Mouse (Mus musculus): ENCODE measurements around the gene Slc41a2.
"Not testable (repeated sequence)": the region's sequence is repeated elsewhere in the genome, so short reads cannot be mapped to it uniquely, and the experiment has no call there.

Gene Slc41a2
- long read RNA-seq, experiment 1, partial matches to known transcripts: 2 of 4 reads
- long read RNA-seq, experiment 1, other reads (novel, unspliced or antisense): 2 of 4 reads
- long read RNA-seq, experiment 2, partial matches to known transcripts: 0 of 3 reads
- long read RNA-seq, experiment 2, other reads (novel, unspliced or antisense): 3 of 3 reads

DNA sequence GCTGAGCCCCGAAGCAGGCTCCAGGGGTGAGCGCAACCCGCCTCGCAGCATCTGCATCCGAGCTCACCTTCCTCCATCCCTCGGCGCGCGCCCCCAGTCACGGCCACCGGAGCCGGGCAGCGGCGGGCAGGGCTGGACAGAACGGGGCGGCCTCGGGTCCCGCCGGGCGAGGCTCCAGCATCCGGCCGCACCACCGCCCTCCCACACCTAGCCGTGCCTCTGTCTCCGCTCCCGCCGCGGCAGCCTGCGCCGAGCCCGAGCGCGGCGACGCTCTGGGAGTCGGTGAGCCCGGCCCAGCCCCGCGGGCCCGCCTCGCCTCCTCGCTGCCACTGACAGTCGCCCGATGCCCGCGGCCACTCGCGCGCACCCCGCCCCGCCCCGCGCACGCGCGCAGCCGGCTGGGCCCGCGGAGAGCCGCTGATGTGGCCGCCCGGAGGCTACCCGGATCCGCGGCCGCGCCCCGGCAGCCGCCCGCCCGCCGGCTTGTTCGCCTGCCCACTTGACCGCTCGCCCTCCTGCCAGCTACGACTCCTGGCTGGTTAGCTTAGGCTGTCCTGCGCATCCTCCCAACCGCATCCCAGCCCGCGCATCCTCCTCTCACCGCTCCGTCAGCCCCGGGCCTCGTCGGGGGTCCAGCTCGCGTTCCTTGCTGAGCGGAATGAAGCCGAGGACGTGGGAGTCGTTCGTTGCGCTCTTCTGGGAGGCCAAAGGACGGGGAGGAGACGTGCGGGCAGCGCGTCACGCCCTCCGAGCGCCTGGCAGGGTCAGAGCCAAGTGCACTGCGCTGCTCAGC, at the start of gene Slc41a2:
TSS of gene Slc41a2 (minus strand) at position 724 of the 793 bp plus-strand sequence.
- intact Hi-C loops (cut with DNase I): no loop called here

GRCm38 (mm10) chr10:83385330-83385910, 47.7 kb upstream of the Slc41a2 start:
- intact Hi-C loops (cut with DNase I): no loop called here

- intact Hi-C loops (cut with DNase I): no loop called here
These were observed 47.0 kb upstream of the Slc41a2 start for GRCm38 (mm10) chr10:83384456-83385215.

- intact Hi-C loops (cut with DNase I): no loop called here
These were observed 46.2 kb upstream of the Slc41a2 start for GRCm38 (mm10) chr10:83383863-83384262.

GRCm38 (mm10) chr10:83382988-83383387, 45.3 kb upstream of the Slc41a2 start:
- intact Hi-C loops (cut with DNase I): no loop called here

- intact Hi-C loops (cut with DNase I): no loop called here
These were observed 44.8 kb upstream of the Slc41a2 start for GRCm38 (mm10) chr10:83382528-83382927.

- intact Hi-C loops (cut with DNase I): no loop called here
These were observed 42.8 kb upstream of the Slc41a2 start for GRCm38 (mm10) chr10:83380501-83380900.

DNA sequence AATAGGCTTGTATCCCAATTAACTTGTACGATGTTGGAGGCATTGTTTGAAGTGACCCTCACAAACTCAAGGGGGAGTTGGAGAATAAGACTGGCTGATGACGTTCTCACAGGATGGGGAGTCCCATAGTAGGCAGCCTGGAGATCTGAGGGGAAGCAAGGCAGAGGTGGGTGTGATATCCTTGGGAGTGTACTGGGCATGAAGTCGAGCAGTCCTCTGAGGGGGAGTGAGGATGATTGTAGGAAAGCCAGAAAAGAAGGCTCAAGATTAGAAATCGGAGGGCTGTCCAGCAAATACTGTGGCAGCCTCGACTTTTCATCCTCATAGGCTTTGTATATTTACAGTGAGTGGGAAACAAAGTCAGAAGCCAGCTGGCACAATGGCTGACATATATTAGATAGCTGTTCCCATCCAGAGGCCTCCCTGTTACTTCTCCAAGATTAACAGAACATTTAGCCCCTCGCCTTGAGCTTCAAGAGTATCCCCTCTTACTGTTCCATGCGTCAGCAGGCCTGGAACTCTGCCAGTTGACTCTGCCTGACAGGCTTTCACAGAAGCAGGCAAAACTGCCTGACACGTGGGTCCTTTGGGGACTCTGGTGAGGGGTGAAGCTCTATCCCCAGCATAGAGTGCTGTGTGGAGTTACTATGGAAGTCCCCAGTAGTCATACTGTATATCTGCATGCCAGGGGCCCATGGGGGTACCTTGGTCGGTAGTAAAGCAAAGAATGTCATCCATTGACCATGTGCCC, 40.6 kb upstream of the Slc41a2 start:
- intact Hi-C loops (cut with DNase I): no loop called here

GRCm38 (mm10) chr10:83376911-83377682, 39.4 kb upstream of the Slc41a2 start:
- intact Hi-C loops (cut with DNase I): no loop called here

DNA sequence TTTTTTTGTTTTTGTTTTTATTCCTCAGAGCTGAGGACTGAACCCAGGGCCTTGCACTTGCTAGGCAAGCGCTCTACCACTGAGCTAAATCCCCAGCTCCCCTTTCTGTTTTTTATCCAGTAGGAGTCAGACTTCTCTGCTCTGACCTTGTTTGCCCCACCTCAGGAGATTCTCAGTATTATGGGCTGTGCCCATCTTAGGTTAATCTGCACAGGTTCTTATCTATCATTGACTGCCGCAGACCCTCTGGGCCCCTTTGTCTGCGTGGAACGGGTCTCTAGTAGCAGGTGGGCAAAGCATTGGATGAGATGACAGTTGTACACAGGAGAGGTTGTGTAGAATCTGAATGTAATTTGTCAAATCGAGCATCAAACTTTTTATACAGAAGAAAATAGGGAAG, 37.8 kb upstream of the Slc41a2 start:
- intact Hi-C loops (cut with DNase I): not testable (repeated sequence)

DNA sequence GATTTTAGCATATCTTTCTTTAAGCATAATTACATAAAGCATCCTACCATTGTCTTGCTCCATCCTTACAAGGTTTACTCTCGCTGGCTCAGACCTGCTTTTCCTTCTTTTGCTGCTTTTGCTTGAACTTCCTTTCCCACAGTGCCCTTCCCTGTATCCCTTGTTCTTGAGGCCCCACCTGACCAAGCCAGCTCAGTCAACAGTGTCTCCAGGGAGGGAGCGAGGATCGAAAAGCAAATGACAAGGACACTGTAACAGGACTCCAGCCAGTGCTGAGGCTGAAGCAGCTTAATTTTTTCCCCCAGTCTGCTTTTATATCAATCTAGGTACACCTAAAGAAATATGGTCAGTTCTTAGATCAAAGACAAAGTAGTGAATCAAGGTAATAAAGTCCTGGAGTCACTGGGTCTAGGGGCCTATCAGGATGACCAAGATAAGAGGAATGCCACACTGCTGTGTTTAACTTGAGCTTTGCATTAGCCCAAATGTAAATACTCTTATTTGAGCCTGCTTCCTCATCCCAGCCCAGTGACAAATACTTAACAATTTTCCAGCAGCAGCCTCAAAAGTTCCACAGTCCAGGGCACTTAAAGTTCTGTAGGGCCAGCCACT, 36.5 kb upstream of the Slc41a2 start:
- intact Hi-C loops (cut with DNase I): no loop called here

DNA sequence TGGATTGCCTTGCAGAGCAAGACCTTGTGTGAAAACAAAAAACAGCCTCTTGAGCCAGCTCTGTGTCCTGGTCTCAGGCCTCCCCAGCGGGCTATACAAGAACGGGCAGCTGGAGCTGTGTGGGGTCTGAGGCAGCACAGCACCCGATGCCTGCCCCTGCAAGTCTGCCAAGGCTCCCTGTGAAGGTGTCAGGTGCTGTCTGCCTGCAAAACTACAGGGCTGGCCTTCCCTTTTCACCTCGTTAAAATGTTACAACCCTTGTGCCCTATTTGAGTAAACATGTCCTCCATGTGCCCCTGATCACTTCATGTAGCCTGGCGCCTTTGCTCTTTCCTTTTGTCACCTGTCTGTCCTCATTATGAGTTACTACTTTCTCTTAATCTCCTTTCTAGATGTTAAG, 31.2 kb upstream of the Slc41a2 start:
- intact Hi-C loops (cut with DNase I): no loop called here

- intact Hi-C loops (cut with DNase I): loop anchor here (5.0 kb wide), 1 partner anchor 174 kb away; no protein-coding TSS in a partner anchor
These were observed 25.8 kb upstream of the Slc41a2 start for GRCm38 (mm10) chr10:83363451-83363850.

DNA sequence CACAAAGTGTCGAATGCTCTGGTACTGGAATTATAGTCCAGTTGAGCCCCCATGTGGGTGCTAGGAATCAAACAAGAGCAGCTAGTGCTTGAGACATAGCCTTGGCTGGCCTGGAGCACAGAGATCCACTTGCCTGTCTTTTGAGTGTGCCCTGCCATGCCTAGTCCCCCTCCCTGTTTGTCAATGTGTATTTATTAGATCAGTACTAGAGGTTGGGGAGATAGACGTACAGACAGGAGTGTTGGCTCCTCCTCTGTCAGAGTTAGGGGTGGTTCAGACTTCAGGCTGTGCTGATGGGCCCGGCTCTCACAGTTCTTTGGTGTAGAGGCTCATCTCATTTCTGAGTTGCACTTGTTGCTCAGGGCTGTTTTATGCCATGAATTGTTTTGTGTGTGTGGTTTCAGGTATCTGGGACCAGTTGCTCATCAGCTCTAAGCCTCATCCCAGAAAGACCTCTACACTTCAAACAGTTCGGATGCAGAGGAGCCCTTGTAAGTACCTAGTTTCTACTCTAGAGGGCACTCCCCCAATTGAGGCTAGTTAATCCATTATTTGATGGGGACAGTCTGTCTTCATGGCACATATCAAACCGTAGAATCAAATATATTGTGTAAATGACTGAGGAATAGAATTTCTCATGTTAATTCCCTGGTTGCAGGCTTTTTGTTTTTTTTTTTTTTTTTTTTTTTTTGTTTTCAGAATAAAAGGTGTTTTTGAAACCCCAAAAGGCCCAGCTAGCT, 24.1 kb upstream of the Slc41a2 start:
- intact Hi-C loops (cut with DNase I): loop anchor here (5.0 kb wide), 1 partner anchor 175 kb away; no protein-coding TSS in a partner anchor

- intact Hi-C loops (cut with DNase I): loop anchor here (5.0 kb wide), 1 partner anchor 177 kb away; no protein-coding TSS in a partner anchor
These were observed 22.7 kb upstream of the Slc41a2 start for GRCm38 (mm10) chr10:83360356-83360755.

GRCm38 (mm10) chr10:83359956-83360355, 22.3 kb upstream of the Slc41a2 start, which contains the start of gene D10Wsu102e:
TSS of gene D10Wsu102e (plus strand) at chr10:83360221.
- intact Hi-C loops (cut with DNase I): loop anchor here (5.0 kb wide), 1 partner anchor 177 kb away; no protein-coding TSS in a partner anchor

DNA sequence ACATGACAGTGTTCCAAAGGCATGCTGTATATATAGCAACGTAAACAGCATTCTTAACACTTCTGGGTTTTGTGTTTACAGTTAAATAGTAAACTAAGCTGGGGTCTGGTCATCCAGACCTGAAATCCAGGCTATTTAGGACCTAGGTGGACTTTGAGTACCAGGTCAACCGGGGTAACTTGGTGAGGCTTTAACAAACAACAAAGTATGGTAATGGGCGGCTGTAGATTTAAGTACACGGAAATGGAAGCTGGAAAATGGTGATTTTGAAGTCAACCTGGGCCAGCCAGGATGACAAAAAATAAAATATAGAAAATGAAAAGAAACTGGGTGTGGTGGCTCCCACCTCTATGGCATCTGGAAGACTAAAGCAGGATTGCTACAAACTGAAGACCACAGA, 21.8 kb upstream of the Slc41a2 start:
- intact Hi-C loops (cut with DNase I): no loop called here

- intact Hi-C loops (cut with DNase I): no loop called here
These were observed 18.7 kb upstream of the Slc41a2 start for GRCm38 (mm10) chr10:83356416-83356815.

GRCm38 (mm10) chr10:83354333-83354719, 16.6 kb upstream of the Slc41a2 start:
- intact Hi-C loops (cut with DNase I): loop anchor here (5.0 kb wide), 1 partner anchor 447 kb away; no protein-coding TSS in a partner anchor

Data from adrenal gland (tissue).